Mouse (Mus musculus): ENCODE results near the gene Gm10840. TPM values are rescaled to one million over a fixed set of nuclear protein-coding genes. Genes with fewer than 3 reads are reported as not detected.

Gene Gm10840
- total RNA-seq, 1 experiment, result not detected

DNA sequence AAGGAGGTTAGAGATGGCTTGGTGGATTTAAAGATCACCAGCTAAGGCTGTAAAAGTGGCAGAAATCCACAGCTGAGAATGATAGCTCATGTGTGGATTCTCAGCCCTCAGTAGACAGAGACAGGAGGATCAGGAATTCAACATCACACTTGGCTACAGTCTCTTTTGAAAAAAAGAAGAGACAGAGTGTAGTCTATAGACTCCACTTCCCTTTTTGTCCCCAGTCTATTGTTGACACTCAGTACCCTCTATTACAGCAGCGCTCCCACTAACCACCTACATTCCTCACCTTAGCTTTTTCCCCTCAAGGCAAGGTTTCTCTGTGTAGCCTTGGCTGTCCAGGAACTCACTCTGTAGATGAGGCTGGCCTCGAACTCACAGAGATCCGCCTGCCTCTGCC lies 31.1 kb downstream of the Gm10840 start:
- TF ChIP-seq CHD2 (IDR thresholded peaks at IDR 0.05; ENCODE audit: low read depth, low read length) (no peak), ZC3H11A (IDR thresholded peaks at IDR 0.05; ENCODE audit: borderline replicate concordance, low read depth, low read length) (no peak), ZNF384 (IDR thresholded peaks at IDR 0.05; ENCODE audit: low read depth, low read length) (no peak), MAFK (IDR thresholded peaks at IDR 0.05; ENCODE audit: insufficient read depth, low read depth, low read length) (no peak), HCFC1 (IDR thresholded peaks at IDR 0.05; ENCODE audit: borderline replicate concordance, insufficient read depth, low read length) (no peak)
- H3K36me3 ChIP-seq (ENCODE audit: control insufficient read depth, insufficient read depth, low read length, poor library complexity, severe bottlenecking), result no peaks in the 10 kb centered on the region
- DNase-seq (ENCODE audit: low read depth, low spot score), result no peak
- H3K9ac ChIP-seq (ENCODE audit: insufficient read depth, low read depth, low read length, poor library complexity, severe bottlenecking), result no peak overlapping the region
- in situ Hi-C loops (cut with MboI; ENCODE audit: low sequenced_read_pairs in 2 of 2, unreplicated experiment in 2 of 2), result no loop called here
- no peak overlapping the region for H3K4me3 ChIP-seq (ENCODE audit: insufficient read depth in 1 of 2, low read depth in 1 of 2, low read length in 2 of 2, poor library complexity in 1 of 2, severe bottlenecking in 1 of 2)
- H3K27ac ChIP-seq (ENCODE audit: insufficient read depth, low read depth, low read length, poor library complexity, severe bottlenecking), result no peak overlapping the region
- H3K9me3 ChIP-seq (ENCODE audit: control insufficient read depth, insufficient read depth, low read depth, low read length), result no peaks in the 10 kb centered on the region
- H3K4me1 ChIP-seq (ENCODE audit: control insufficient read depth in 2 of 2, insufficient read depth in 2 of 2, low read length in 2 of 2, poor library complexity in 1 of 2), result peaks cover 2% of the 10 kb centered on the region in 2 experiments; a peak in 2 of 4 replicates

DNA sequence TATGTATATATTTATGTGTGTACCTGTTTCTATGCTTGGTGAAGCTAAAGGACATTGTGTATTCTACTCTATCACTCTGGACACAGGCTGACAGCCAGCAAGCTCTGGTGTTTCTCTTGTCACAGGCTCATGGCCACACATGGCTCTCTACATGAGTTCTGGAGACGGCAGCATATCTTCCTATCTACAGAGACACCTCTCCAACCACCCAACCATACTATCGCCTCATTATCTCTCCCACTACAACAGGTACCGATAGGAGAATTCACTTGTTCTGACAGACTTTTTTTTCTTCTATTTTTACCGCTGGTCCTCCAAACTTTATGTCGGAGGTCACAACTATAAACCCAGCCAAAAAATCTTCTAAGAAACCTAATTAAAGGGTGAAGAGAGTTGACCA lies 31.6 kb downstream of the Gm10840 start:
- no peak for TF ChIP-seq ZC3H11A (IDR thresholded peaks at IDR 0.05; ENCODE audit: borderline replicate concordance, low read depth, low read length)
- no peak for TF ChIP-seq MAFK (IDR thresholded peaks at IDR 0.05; ENCODE audit: insufficient read depth, low read depth, low read length)
- in situ Hi-C loops (cut with MboI; ENCODE audit: low sequenced_read_pairs in 2 of 2, unreplicated experiment in 2 of 2), result no loop called here

GRCm38 (mm10) chr11:106192657-106193370 lies 32.2 kb downstream of the Gm10840 start:
- H3K36me3 ChIP-seq (ENCODE audit: control insufficient read depth, insufficient read depth, low read length, poor library complexity, severe bottlenecking), result no peaks in the 10 kb centered on the region
- no peaks in the 10 kb centered on the region for H3K9me3 ChIP-seq (ENCODE audit: control insufficient read depth, insufficient read depth, low read depth, low read length)
- peak overlapping the region; percentile 83 for H3K9ac ChIP-seq (ENCODE audit: insufficient read depth, low read depth, low read length, poor library complexity, severe bottlenecking)
- in situ Hi-C loops (cut with MboI; ENCODE audit: low sequenced_read_pairs in 2 of 2, unreplicated experiment in 2 of 2), result no loop called here
- 0 out of 2 replicates have a peak overlapping the region, but pooled peaks have one; percentile 12 for H3K27ac ChIP-seq (ENCODE audit: insufficient read depth, low read depth, low read length, poor library complexity, severe bottlenecking)
- peak overlapping the region; percentile 76 to 80 for H3K4me3 ChIP-seq (ENCODE audit: insufficient read depth in 1 of 2, low read depth in 1 of 2, low read length in 2 of 2, poor library complexity in 1 of 2, severe bottlenecking in 1 of 2)
- TF ChIP-seq HCFC1 (IDR thresholded peaks at IDR 0.05; ENCODE audit: borderline replicate concordance, insufficient read depth, low read length) (no peak), CHD2 (IDR thresholded peaks at IDR 0.05; ENCODE audit: low read depth, low read length) (no peak), ZNF384 (IDR thresholded peaks at IDR 0.05; ENCODE audit: low read depth, low read length) (no peak), ZC3H11A (IDR thresholded peaks at IDR 0.05; ENCODE audit: borderline replicate concordance, low read depth, low read length) (no peak), MAFK (IDR thresholded peaks at IDR 0.05; ENCODE audit: insufficient read depth, low read depth, low read length) (no peak)
- no peak for DNase-seq (ENCODE audit: low read depth, low spot score)
- H3K4me1 ChIP-seq (ENCODE audit: control insufficient read depth in 2 of 2, insufficient read depth in 2 of 2, low read length in 2 of 2, poor library complexity in 1 of 2), result peaks cover 2% of the 10 kb centered on the region in 2 experiments; a peak in 2 of 4 replicates

More for the DNA sequence above, 31.6 kb downstream of the Gm10840 start:
- no peak overlapping the region for H3K27ac ChIP-seq (ENCODE audit: insufficient read depth, low read depth, low read length, poor library complexity, severe bottlenecking)
- H3K4me1 ChIP-seq (ENCODE audit: control insufficient read depth in 2 of 2, insufficient read depth in 2 of 2, low read length in 2 of 2, poor library complexity in 1 of 2), result peaks cover 2% of the 10 kb centered on the region in 2 experiments; a peak in 2 of 4 replicates
- no peak for DNase-seq (ENCODE audit: low read depth, low spot score)
- no peaks in the 10 kb centered on the region for H3K36me3 ChIP-seq (ENCODE audit: control insufficient read depth, insufficient read depth, low read length, poor library complexity, severe bottlenecking)
- H3K9me3 ChIP-seq (ENCODE audit: control insufficient read depth, insufficient read depth, low read depth, low read length), result no peaks in the 10 kb centered on the region
- H3K4me3 ChIP-seq (ENCODE audit: insufficient read depth in 1 of 2, low read depth in 1 of 2, low read length in 2 of 2, poor library complexity in 1 of 2, severe bottlenecking in 1 of 2), result peak overlapping the region in 1 of 2 experiments; percentile 80; a peak in 1 of 4 replicates
- no peak overlapping the region for H3K9ac ChIP-seq (ENCODE audit: insufficient read depth, low read depth, low read length, poor library complexity, severe bottlenecking)

GRCm38 (mm10) chr11:106193371-106194154 lies 32.9 kb downstream of the Gm10840 start:
- no peak for TF ChIP-seq MAFK (IDR thresholded peaks at IDR 0.05; ENCODE audit: insufficient read depth, low read depth, low read length)
- TF ChIP-seq HCFC1 (IDR thresholded peaks at IDR 0.05; ENCODE audit: borderline replicate concordance, insufficient read depth, low read length), result no peak; the same call in 1 of the 2 replicates
- no peak for TF ChIP-seq CHD2 (IDR thresholded peaks at IDR 0.05; ENCODE audit: low read depth, low read length)
- TF ChIP-seq ZC3H11A (IDR thresholded peaks at IDR 0.05; ENCODE audit: borderline replicate concordance, low read depth, low read length), result no peak
- no peak for TF ChIP-seq ZNF384 (IDR thresholded peaks at IDR 0.05; ENCODE audit: low read depth, low read length)
- in situ Hi-C loops (cut with MboI; ENCODE audit: low sequenced_read_pairs in 2 of 2, unreplicated experiment in 2 of 2), result no loop called here
- DNase-seq (ENCODE audit: low read depth, low spot score), result peak; percentile 97
- Histone ChIP-seq H3K4me1 (ENCODE audit: control insufficient read depth in 2 of 2, insufficient read depth in 2 of 2, low read length in 2 of 2, poor library complexity in 1 of 2) (peaks cover 2% of the 10 kb centered on the region in 2 experiments; a peak in 1 of 4 replicates), H3K9me3 (ENCODE audit: control insufficient read depth, insufficient read depth, low read depth, low read length) (no peaks in the 10 kb centered on the region), H3K36me3 (ENCODE audit: control insufficient read depth, insufficient read depth, low read length, poor library complexity, severe bottlenecking) (peaks cover 3% of the 10 kb centered on the region; the same call in 1 of the 2 replicates), H3K9ac (ENCODE audit: insufficient read depth, low read depth, low read length, poor library complexity, severe bottlenecking) (peak overlapping the region; percentile 83), H3K4me3 (ENCODE audit: insufficient read depth in 1 of 2, low read depth in 1 of 2, low read length in 2 of 2, poor library complexity in 1 of 2, severe bottlenecking in 1 of 2) (peak overlapping the region; percentile 76 to 80), H3K27ac (ENCODE audit: insufficient read depth, low read depth, low read length, poor library complexity, severe bottlenecking) (peak overlapping the region; percentile 28; the same call in 1 of the 2 replicates)

Measured in ES-E14 (cell line).